In the genomic region with DNA sequence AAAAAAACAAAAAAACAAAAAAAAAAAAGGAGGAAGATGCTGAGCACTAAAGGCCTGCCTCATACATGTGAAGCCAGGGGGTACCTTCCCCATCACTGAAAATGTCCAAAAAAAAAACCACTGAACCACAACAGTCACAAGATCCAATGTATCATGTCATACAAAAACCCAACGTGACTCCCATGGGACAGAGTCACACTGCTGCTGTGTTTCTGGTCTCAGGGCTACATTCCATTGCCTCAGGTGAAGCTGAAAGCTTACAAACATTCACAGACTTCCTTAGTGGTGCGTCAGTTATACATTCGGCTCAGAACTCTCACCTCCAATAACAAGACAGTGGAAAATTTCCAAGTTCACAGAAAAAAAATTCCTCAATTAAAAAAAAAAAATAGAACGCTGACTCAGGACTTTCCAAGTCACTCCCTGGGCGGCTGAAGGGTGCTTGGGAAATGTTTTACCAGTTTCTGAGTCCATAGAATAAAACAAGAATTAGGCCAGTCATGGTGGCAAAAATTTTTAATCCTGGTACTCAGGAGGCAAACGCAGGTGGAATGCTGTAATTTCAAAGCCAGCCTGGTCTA, we compare ENCODE assay signal across 24 mouse cellular contexts. TPM values are rescaled to one million over a fixed set of nuclear protein-coding genes. Genes with fewer than 3 reads are reported as not detected.
DNase-seq lines count a peak whose midpoint lies in the region; ATAC-seq and TF ChIP-seq lines count a peak whose summit lies in the region.
"Had no signal": no experiment of that assay in that cellular context is flagged by ENCODE, and none has a peak within 500 bp of the region (broad histone marks: within the 10 kb centered on the region; RNA-seq: fewer than 3 reads in every experiment).

No protein-coding gene starts in this region.

- peak overlapping the region; percentile 60 for H3K4me2 ChIP-seq in CH12.LX (ENCODE audit: insufficient read depth, low read depth, poor library complexity, severe bottlenecking)
- H3K4me2 ChIP-seq in neural tube, embryonic 15.5 days = no peak overlapping the region
- H3K4me2 ChIP-seq: embryonic facial prominence, embryonic 15.5 days; heart, embryonic 13.5 days; hindbrain, embryonic 13.5 days; intestine, embryonic 15.5 days had no signal

- intact Hi-C loops in heart, postnatal 36 days (cut with DNase I) = no loop called here

- peak; percentile 66 for DNase-seq in kidney, adult 9 months
- DNase-seq in kidney, postnatal 10 days = no peak
- DNase-seq in 3134 (ENCODE audit: extremely low read depth, insufficient read length, low spot score) (peak; percentile 32), CH12.LX (ENCODE audit: extremely low read depth) (peak; percentile 95), adipocyte (ENCODE audit: low spot score) (peak; percentile 64)
- DNase-seq in heart, postnatal 36 days = no peak
- DNase-seq in frontal cortex, adult 2 months (ENCODE audit: extremely low spot score in 1 of 2, low spot score in 1 of 2) = no peak
- DNase-seq: adrenal gland, adult 2 months; adrenal gland, postnatal 25 days; cerebellum, adult 8-10 months; cerebellum, postnatal 14 days; embryo, embryonic 11 days; gastrocnemius, postnatal 36 days; heart, adult 11 months had no signal

- H3K27ac ChIP-seq in CH12.LX (ENCODE audit: insufficient read depth, low read depth) = peak overlapping the region; percentile 63; the same call in 1 of the 2 replicates
- H3K27ac ChIP-seq in neural tube, embryonic 15.5 days (replicated peaks) = no peak overlapping the region
- H3K27ac ChIP-seq: embryonic facial prominence, embryonic 15.5 days; forebrain, embryonic 10.5 days; heart, embryonic 13.5 days; hindbrain, embryonic 13.5 days; hindbrain, postnatal 0 days; intestine, embryonic 15.5 days had no signal

- no peak for TF ChIP-seq CTCF in CH12.LX (conservative IDR thresholded peaks at IDR 0.05 in 1 of 2, IDR thresholded peaks at IDR 0.05 in 1 of 2; ENCODE audit: low read depth in 2 of 2, low read length in 2 of 2)

- H3K79me2 ChIP-seq in CH12.LX (replicated peaks; ENCODE audit: control insufficient read depth, extremely low read depth, insufficient read depth, poor library complexity, severe bottlenecking) = peaks cover 91% of the 10 kb centered on the region

- 0 out of 2 replicates have a peak, but pooled peaks have one; percentile 24 for TF ChIP-seq POLR2A in CH12.LX (IDR thresholded peaks at IDR 0.05; ENCODE audit: low read depth, low read length)

- no peaks in the 10 kb centered on the region for H3K27me3 ChIP-seq in CH12.LX (replicated peaks)
- H3K27me3 ChIP-seq in neural tube, embryonic 15.5 days (replicated peaks) = no peaks in the 10 kb centered on the region
- H3K27me3 ChIP-seq: embryonic facial prominence, embryonic 15.5 days; heart, embryonic 13.5 days; hindbrain, embryonic 13.5 days; intestine, embryonic 15.5 days had no signal

- TF ChIP-seq EP300 in CH12.LX (IDR thresholded peaks at IDR 0.05; ENCODE audit: low read length) = peak; percentile 82

- dilution Hi-C loops in CH12.LX (cut with MboI; ENCODE audit: extremely low pct_ligation_motif_present, extremely low pct_unique_long_range_greater_than_20kb, low sequenced_read_pairs) = no loop called here

- 87% methylated on average over 6 of the region's 6 CpGs for WGBS in neural tube, embryonic 15.5 days

- ATAC-seq in neural tube, embryonic 15.5 days (ENCODE audit: low FRiP score) = no peak
- ATAC-seq: activated CD4-positive, CD25-positive, alpha-beta regulatory T cell, adult 4 months; forebrain, embryonic 14.5 days; hindbrain, postnatal 0 days; intestine, embryonic 15.5 days had no signal

- peak overlapping the region; percentile 42; the same call in 1 of the 2 replicates for H3K9ac ChIP-seq in CH12.LX (ENCODE audit: insufficient read depth, low read depth)
- H3K9ac ChIP-seq in neural tube, embryonic 15.5 days (replicated peaks) = no peak overlapping the region
- H3K9ac ChIP-seq: embryonic facial prominence, embryonic 15.5 days; heart, embryonic 13.5 days; hindbrain, embryonic 13.5 days; intestine, embryonic 15.5 days had no signal

- TF ChIP-seq RAD21 in CH12.LX (IDR thresholded peaks at IDR 0.05; ENCODE audit: low read depth, low read length) = no peak

- H3K4me3 ChIP-seq in CH12.LX (replicated peaks in 1 of 3; ENCODE audit: low read depth in 2 of 3, low read length in 2 of 3, poor library complexity in 1 of 3) = no peak overlapping the region
- no peak overlapping the region for H3K4me3 ChIP-seq in neural tube, embryonic 15.5 days (replicated peaks)
- H3K4me3 ChIP-seq: embryonic facial prominence, embryonic 15.5 days; erythroblast, embryonic 14.5 days; forebrain, embryonic 10.5 days; heart, embryonic 13.5 days; hindbrain, embryonic 13.5 days; intestine, embryonic 15.5 days had no signal

- in situ Hi-C loops in CH12.LX (cut with MboI; ENCODE audit: low pct_ligation_motif_present, low pct_unique_long_range_greater_than_20kb, low sequenced_read_pairs) = no loop called here

- peaks cover 20 to 60% of the 10 kb centered on the region in 2 experiments for H3K4me1 ChIP-seq in CH12.LX (ENCODE audit: control insufficient read depth in 1 of 2, insufficient read depth in 2 of 2)
- peaks cover 5% of the 10 kb centered on the region for H3K4me1 ChIP-seq in neural tube, embryonic 15.5 days
- H3K4me1 ChIP-seq: intestine, embryonic 15.5 days had no signal

- peaks cover 75 to 76% of the 10 kb centered on the region in 2 experiments for H3K36me3 ChIP-seq in CH12.LX (replicated peaks in 1 of 2; ENCODE audit: control insufficient read depth in 1 of 2, insufficient read depth in 1 of 2, low read length in 1 of 2)
- peaks cover 41% of the 10 kb centered on the region for H3K36me3 ChIP-seq in neural tube, embryonic 15.5 days

- H3K9me3 ChIP-seq in CH12.LX (replicated peaks; ENCODE audit: low read length) = peaks cover 18% of the 10 kb centered on the region
- H3K9me3 ChIP-seq in neural tube, embryonic 15.5 days (replicated peaks) = no peaks in the 10 kb centered on the region
- H3K9me3 ChIP-seq: embryonic facial prominence, embryonic 15.5 days; forebrain, embryonic 10.5 days; heart, embryonic 13.5 days; hindbrain, embryonic 13.5 days; intestine, embryonic 15.5 days had no signal

TF ChIP-seq in CH12.LX, 34 proteins besides CTCF, POLR2A, EP300 and RAD21 (continues in another document):
- TF ChIP-seq CHD1 (IDR thresholded peaks at IDR 0.05; ENCODE audit: low read depth, low read length) (peak; percentile 71; the same call in 1 of the 2 replicates), KAT2A (IDR thresholded peaks at IDR 0.05; ENCODE audit: insufficient replicate concordance, low read length) (peak; percentile 69; the same call in 1 of the 2 replicates), SIN3A (IDR thresholded peaks at IDR 0.05; ENCODE audit: low read length) (peak; percentile 54; the same call in 1 of the 2 replicates), GABPA (IDR thresholded peaks at IDR 0.05; ENCODE audit: insufficient replicate concordance, low read depth, low read length) (no peak), SMC3 (IDR thresholded peaks at IDR 0.05; ENCODE audit: low read depth, low read length) (no peak), MAFK (IDR thresholded peaks at IDR 0.05; ENCODE audit: insufficient replicate concordance, low read length) (peak; percentile 96), MAZ (IDR thresholded peaks at IDR 0.05; ENCODE audit: low read depth, low read length) (0 out of 2 replicates have a peak, but pooled peaks have one; percentile 32), BHLHE40 (IDR thresholded peaks at IDR 0.05; ENCODE audit: low read depth, low read length) (peak; percentile 98), ZKSCAN1 (IDR thresholded peaks at IDR 0.05; ENCODE audit: borderline replicate concordance, low read depth, low read length) (no peak), ETS1 (conservative IDR thresholded peaks at IDR 0.05; ENCODE audit: low read depth, low read length) (peak; percentile 93), NELFE (IDR thresholded peaks at IDR 0.05; ENCODE audit: low read depth, low read length) (no peak), ELF1 (IDR thresholded peaks at IDR 0.05; ENCODE audit: low read depth, low read length) (0 out of 2 replicates have a peak, but pooled peaks have one; percentile 20), MAX (IDR thresholded peaks at IDR 0.05; ENCODE audit: low read length) (peak; percentile 32; the same call in 1 of the 2 replicates), JUN (IDR thresholded peaks at IDR 0.05; ENCODE audit: insufficient read depth, low read depth, low read length) (peak; percentile 50; the same call in 1 of the 2 replicates), IRF4 (IDR thresholded peaks at IDR 0.05; ENCODE audit: low read depth, low read length) (peak; percentile 47; the same call in 1 of the 2 replicates), POLR2AphosphoS2 (IDR thresholded peaks at IDR 0.05; ENCODE audit: low read depth, low read length) (no peak), JUND (conservative IDR thresholded peaks at IDR 0.05; ENCODE audit: low read depth, low read length) (peak; percentile 58; the same call in 1 of the 2 replicates)

RNA-seq across cellular contexts. Expression of a gene that starts 7.5 kb away (rescaled TPM):
- total RNA-seq in CH12.LX (2012; rRNA removed) (393 and 482 TPM in 2 replicates), CH12.LX (2014; rRNA removed) (415 and 425 TPM in 2 replicates)
- 354 and 405 TPM in 2 replicates for polyA plus RNA-seq in CH12.LX (2012; ENCODE audit: insufficient read length, low read depth)
- total RNA-seq in heart, postnatal 36 days (2021) = 1 to 10 TPM; 7.9 to 9.9 TPM
- polyA plus RNA-seq in frontal cortex, adult 2 months (2012; rRNA removed) = 24.5 and 25.9 TPM in 2 replicates
- polyA plus RNA-seq in neural tube, embryonic 15.5 days (2015; fragmentation: Nextera tagmentation; extraction: Ambion mirVana) = 27.5 and 32.0 TPM in 2 replicates

RNA-seq across cellular contexts. Expression of a gene that starts 12.3 kb away (rescaled TPM):
- total RNA-seq in CH12.LX (2012; rRNA removed) (23.3 and 27.4 TPM in 2 replicates), CH12.LX (2014; rRNA removed) (13.9 and 14.9 TPM in 2 replicates)
- 29.0 and 36.3 TPM in 2 replicates for polyA plus RNA-seq in CH12.LX (2012; ENCODE audit: insufficient read length, low read depth)
- 10 to 100 TPM in 1 of 2 experiments, 1 to 10 TPM in 1; 9.7 to 18.2 TPM for total RNA-seq in heart, postnatal 36 days (2021)
- polyA plus RNA-seq in frontal cortex, adult 2 months (2012; rRNA removed) = 9.6 and 11.8 TPM in 2 replicates
- polyA plus RNA-seq in neural tube, embryonic 15.5 days (2015; fragmentation: Nextera tagmentation; extraction: Ambion mirVana) = 20.7 and 22.2 TPM in 2 replicates

RNA-seq across cellular contexts. Expression of a gene that starts 31.0 kb away (rescaled TPM):
- total RNA-seq in CH12.LX (2012; rRNA removed) (55.3 and 64.6 TPM in 2 replicates), CH12.LX (2014; rRNA removed) (60.9 and 62.8 TPM in 2 replicates)
- polyA plus RNA-seq in CH12.LX (2012; ENCODE audit: insufficient read length, low read depth) = 151 and 154 TPM in 2 replicates
- total RNA-seq in heart, postnatal 36 days (2021) = 100 to 1,000 TPM; 191 to 237 TPM
- polyA plus RNA-seq in frontal cortex, adult 2 months (2012; rRNA removed) = 41.8 and 54.3 TPM in 2 replicates
- 29.3 and 30.8 TPM in 2 replicates for polyA plus RNA-seq in neural tube, embryonic 15.5 days (2015; fragmentation: Nextera tagmentation; extraction: Ambion mirVana)

RNA-seq across cellular contexts. Expression of a gene that starts 44.9 kb away (rescaled TPM):
- total RNA-seq in CH12.LX (2012; rRNA removed) (38.3 and 44.2 TPM in 2 replicates), CH12.LX (2014; rRNA removed) (32.4 and 35.0 TPM in 2 replicates)
- 48.5 and 52.3 TPM in 2 replicates for polyA plus RNA-seq in CH12.LX (2012; ENCODE audit: insufficient read length, low read depth)
- 10 to 100 TPM; 65.3 to 71.7 TPM for total RNA-seq in heart, postnatal 36 days (2021)
- polyA plus RNA-seq in frontal cortex, adult 2 months (2012; rRNA removed) = 57.7 and 59.5 TPM in 2 replicates
- 85.9 and 87.2 TPM in 2 replicates for polyA plus RNA-seq in neural tube, embryonic 15.5 days (2015; fragmentation: Nextera tagmentation; extraction: Ambion mirVana)

Comparison
In these comparisons a context has a peak if more than half of its experiments do, and no peak if none do; other contexts are left out.
1. DNase-seq: peak in kidney, adult 9 months (single experiment), 3134 (single experiment), CH12.LX (single experiment) and adipocyte (single experiment); none in kidney, postnatal 10 days (single experiment), heart, postnatal 36 days (0 of 2) and frontal cortex, adult 2 months (0 of 2).
2. RNA of a gene that starts 7.5 kb away (polyA plus RNA-seq): 354 to 405 TPM in CH12.LX; 27.5 to 32.0 TPM in neural tube, embryonic 15.5 days and 24.5 to 25.9 TPM in frontal cortex, adult 2 months; every median in the first group is over 10 times any median in the second.